Mouse (Mus musculus): ENCODE measurements around the gene Cyp17a1.

Gene Cyp17a1

DNA sequence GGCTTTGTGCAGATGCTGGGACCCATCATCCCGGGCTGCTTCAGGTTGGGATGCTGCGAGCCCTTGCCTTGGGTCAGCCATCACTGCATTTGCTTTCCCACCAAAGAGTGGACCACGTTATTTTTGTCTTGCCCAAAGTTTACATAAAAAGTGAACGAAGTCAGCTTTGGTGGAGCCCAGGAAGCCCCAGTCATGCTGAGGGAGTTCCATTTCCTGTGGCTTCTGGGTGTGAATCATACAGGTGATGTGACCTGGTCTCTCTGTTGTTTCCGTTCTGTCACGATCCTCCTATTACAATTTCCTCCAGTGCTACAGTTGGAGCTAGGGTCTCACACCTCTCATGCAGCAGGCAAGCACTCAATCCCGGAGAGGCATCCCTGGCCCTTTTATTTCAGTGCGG is 55.6 kb downstream of the Cyp17a1 start:
- DNase-seq (ENCODE audit: low read depth, low spot score): no peak
